10 mouse cellular contexts compared by ENCODE assay signal in genomic region chr14:64590611-64591010, GRCm38 (mm10).
DNase-seq lines count a peak whose midpoint lies in the region; ATAC-seq and TF ChIP-seq lines count a peak whose summit lies in the region.
"Had no signal": no experiment of that assay in that cellular context is flagged by ENCODE, and none has a peak within 500 bp of the region (broad histone marks: within the 10 kb centered on the region; RNA-seq: fewer than 3 reads in every experiment).

No protein-coding gene starts in this region.

- peak overlapping the region; percentile 77 for H3K4me2 ChIP-seq in hindbrain, postnatal 0 days (ENCODE audit: low read depth, low read length)
- peak overlapping the region; percentile 90 for H3K4me2 ChIP-seq in neural tube, embryonic 15.5 days

- H3K9ac ChIP-seq in hindbrain, postnatal 0 days (replicated peaks; ENCODE audit: low read length): peak overlapping the region; percentile 96
- H3K9ac ChIP-seq in neural tube, embryonic 15.5 days (replicated peaks): peak overlapping the region; percentile 96

- peak overlapping the region; percentile 80 for H3K4me3 ChIP-seq in layer of hippocampus, adult 2 months
- peak overlapping the region; percentile 71 for H3K4me3 ChIP-seq in hindbrain, postnatal 0 days (ENCODE audit: low read length)
- peak overlapping the region; percentile 64 for H3K4me3 ChIP-seq in neural tube, embryonic 15.5 days (replicated peaks)

- under 1% methylated on average over 15 of the region's 15 CpGs for WGBS in hindbrain, postnatal 0 days
- WGBS in neural tube, embryonic 15.5 days: under 1% methylated on average over 15 of the region's 15 CpGs

- DNase-seq in layer of hippocampus, adult 2 months (ENCODE audit: low spot score in 2 of 2): no peak
- DNase-seq in layer of hippocampus, postnatal 14 days (ENCODE audit: low spot score in 2 of 2): no peak
- DNase-seq in cerebellum, postnatal 36 days: peak; percentile 41 to 56
- peak; percentile 52 for DNase-seq in hindbrain, postnatal 0 days (ENCODE audit: low spot score)
- no peak for DNase-seq in adipocyte (ENCODE audit: low spot score)
- DNase-seq in spleen, postnatal 10 days (ENCODE audit: low spot score in 2 of 2): no peak
- no peak for DNase-seq in adrenal gland, adult (ENCODE audit: inconsistent age in 2 of 2, low spot score in 1 of 2)
- DNase-seq: gastrocnemius, postnatal 14 days had no signal

- no peaks in the 10 kb centered on the region for H3K9me3 ChIP-seq in hindbrain, postnatal 0 days (ENCODE audit: low read length)
- H3K9me3 ChIP-seq in neural tube, embryonic 15.5 days (replicated peaks): no peaks in the 10 kb centered on the region

- TF ChIP-seq CTCF in layer of hippocampus, adult 2 months (conservative IDR thresholded peaks at IDR 0.05): no peak
- no peak for TF ChIP-seq CTCF in hindbrain, postnatal 0 days (IDR thresholded peaks at IDR 0.05; ENCODE audit: low read depth)

- H3K36me3 ChIP-seq in hindbrain, postnatal 0 days (ENCODE audit: insufficient read depth, low read length): no peaks in the 10 kb centered on the region; the same call in 1 of the 2 replicates
- no peaks in the 10 kb centered on the region for H3K36me3 ChIP-seq in neural tube, embryonic 15.5 days

- H3K4me1 ChIP-seq in hindbrain, postnatal 0 days (ENCODE audit: insufficient read depth, low read length): peaks cover 10% of the 10 kb centered on the region
- peaks cover 36% of the 10 kb centered on the region for H3K4me1 ChIP-seq in neural tube, embryonic 15.5 days

- H3K27me3 ChIP-seq in hindbrain, postnatal 0 days (ENCODE audit: insufficient read depth, low read length): no peaks in the 10 kb centered on the region
- no peaks in the 10 kb centered on the region for H3K27me3 ChIP-seq in neural tube, embryonic 15.5 days (replicated peaks)

- H3K27ac ChIP-seq in layer of hippocampus, adult 2 months: peak overlapping the region; percentile 97
- H3K27ac ChIP-seq in hindbrain, postnatal 0 days: peak overlapping the region; percentile 97
- H3K27ac ChIP-seq in neural tube, embryonic 15.5 days (replicated peaks): peak overlapping the region; percentile 100

- no peak for ATAC-seq in hindbrain, postnatal 0 days
- ATAC-seq in neural tube, embryonic 15.5 days (ENCODE audit: low FRiP score): no peak
- ATAC-seq: Patski had no signal

Comparison
In these comparisons a context has a peak if more than half of its experiments do, and no peak if none do; other contexts are left out.
1. DNase-seq: peak in cerebellum, postnatal 36 days (2 of 2) and hindbrain, postnatal 0 days (single experiment); none in layer of hippocampus, adult 2 months (0 of 2), layer of hippocampus, postnatal 14 days (0 of 2), adipocyte (single experiment), spleen, postnatal 10 days (0 of 2) and adrenal gland, adult (0 of 2).
2. Peak in every context shown above with its lines, with median percentiles within 50 percentile points of each other: H3K27ac ChIP-seq and H3K4me3 ChIP-seq.